In the genomic region with DNA sequence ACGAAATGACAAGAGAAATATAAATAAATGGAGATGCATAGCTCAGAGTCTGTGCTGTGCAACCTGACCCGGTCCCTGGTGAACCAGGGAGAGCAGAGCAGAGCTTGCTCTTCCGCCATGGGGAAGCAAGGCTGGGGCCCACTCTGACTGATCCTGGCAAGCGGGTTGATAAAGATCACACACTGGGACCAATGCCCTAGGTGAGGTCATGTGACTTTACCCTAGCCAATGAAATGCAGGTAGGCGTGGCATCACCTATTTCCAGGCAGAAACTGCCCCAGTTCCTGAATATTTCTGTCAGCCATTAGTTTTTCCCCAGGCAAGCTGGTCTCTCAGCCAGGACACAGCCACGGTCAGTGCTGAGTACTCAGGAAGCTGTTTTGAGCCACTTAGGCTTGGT, we compare ENCODE assay signal across 10 mouse cellular contexts. TPM values are rescaled to one million over a fixed set of nuclear protein-coding genes. Genes with fewer than 3 reads are reported as not detected.
DNase-seq lines count a peak whose midpoint lies in the region; ATAC-seq and TF ChIP-seq lines count a peak whose summit lies in the region.
"Had no signal": no experiment of that assay in that cellular context is flagged by ENCODE, and none has a peak within 500 bp of the region (broad histone marks: within the 10 kb centered on the region; RNA-seq: fewer than 3 reads in every experiment).

No protein-coding gene starts in this region.

- H3K9me3 ChIP-seq in kidney, postnatal 0 days (replicated peaks; ENCODE audit: low read length), result no peaks in the 10 kb centered on the region
- H3K9me3 ChIP-seq in stomach, embryonic 15.5 days, result no peaks in the 10 kb centered on the region
- H3K9me3 ChIP-seq in forebrain, embryonic 15.5 days, result no peaks in the 10 kb centered on the region

- no peaks in the 10 kb centered on the region for H3K27me3 ChIP-seq in kidney, postnatal 0 days (ENCODE audit: insufficient read depth, low read length)
- H3K27me3 ChIP-seq in stomach, embryonic 15.5 days (replicated peaks), result no peaks in the 10 kb centered on the region
- H3K27me3 ChIP-seq in forebrain, embryonic 15.5 days, result no peaks in the 10 kb centered on the region

- WGBS in kidney, postnatal 0 days, result 45% methylated on average over 6 of the region's 6 CpGs
- 29% methylated on average over 6 of the region's 6 CpGs for WGBS in stomach, embryonic 15.5 days
- WGBS in forebrain, embryonic 15.5 days, result 51% methylated on average over 6 of the region's 6 CpGs

- TF ChIP-seq CTCF in kidney, postnatal 0 days (IDR thresholded peaks at IDR 0.05; ENCODE audit: low read depth), result no peak

- no peak overlapping the region for H3K9ac ChIP-seq in kidney, postnatal 0 days (ENCODE audit: low read depth, low read length)
- H3K9ac ChIP-seq in stomach, embryonic 15.5 days, result no peak overlapping the region
- H3K9ac ChIP-seq in forebrain, embryonic 15.5 days (replicated peaks), result no peak overlapping the region

- peaks cover 33% of the 10 kb centered on the region for H3K4me1 ChIP-seq in kidney, postnatal 0 days (replicated peaks; ENCODE audit: insufficient read depth, low read length)
- H3K4me1 ChIP-seq in stomach, embryonic 15.5 days, result peaks cover 54% of the 10 kb centered on the region
- peaks cover 29% of the 10 kb centered on the region for H3K4me1 ChIP-seq in forebrain, embryonic 15.5 days

- H3K4me2 ChIP-seq in kidney, postnatal 0 days (ENCODE audit: low read length), result no peak overlapping the region
- no peak overlapping the region for H3K4me2 ChIP-seq in stomach, embryonic 15.5 days
- H3K4me2 ChIP-seq in forebrain, embryonic 15.5 days (replicated peaks), result no peak overlapping the region

- H3K4me3 ChIP-seq in kidney, postnatal 0 days (replicated peaks; ENCODE audit: low read depth, low read length), result no peak overlapping the region
- no peak overlapping the region for H3K4me3 ChIP-seq in stomach, embryonic 15.5 days (replicated peaks)
- no peak overlapping the region for H3K4me3 ChIP-seq in forebrain, embryonic 15.5 days

- DNase-seq in lung, postnatal 36 days, result peak; percentile 42
- no peak for DNase-seq in lung, postnatal 4 days
- DNase-seq in kidney, postnatal 0 days (ENCODE audit: low spot score), result peak; percentile 56
- no peak for DNase-seq in adrenal gland, adult 18-20 months (ENCODE audit: low spot score in 2 of 2)
- DNase-seq: gastrocnemius, postnatal 10 days had no signal

- peak; percentile 26 for ATAC-seq in common myeloid progenitor, adult 5-6 weeks (replicated peaks; ENCODE audit: low read depth, poor library complexity, severe bottlenecking)
- ATAC-seq in kidney, postnatal 0 days (replicated peaks; ENCODE audit: low FRiP score, low read depth), result peak; percentile 48; the same call in 1 of the 2 replicates
- ATAC-seq in stomach, embryonic 15.5 days (ENCODE audit: insufficient read depth, low FRiP score, low read depth), result peak; percentile 63
- ATAC-seq in forebrain, embryonic 15.5 days (replicated peaks), result no peak

- no peaks in the 10 kb centered on the region for H3K36me3 ChIP-seq in kidney, postnatal 0 days (ENCODE audit: insufficient read depth, low read length)
- H3K36me3 ChIP-seq in stomach, embryonic 15.5 days, result no peaks in the 10 kb centered on the region
- H3K36me3 ChIP-seq in forebrain, embryonic 15.5 days, result no peaks in the 10 kb centered on the region

- H3K27ac ChIP-seq in kidney, postnatal 0 days, result no peak overlapping the region
- H3K27ac ChIP-seq in stomach, embryonic 15.5 days, result peak overlapping the region; percentile 6; the same call in 1 of the 2 replicates
- H3K27ac ChIP-seq in forebrain, embryonic 15.5 days (replicated peaks), result no peak overlapping the region

RNA-seq across cellular contexts. Expression of a gene that starts 37.3 kb away (rescaled TPM):
- total RNA-seq in common myeloid progenitor, adult 5-6 weeks (2017), result not detected in 2 replicates
- polyA plus RNA-seq in kidney, postnatal 0 days (2015; fragmentation: Nextera tagmentation; extraction: Ambion mirVana), result 0.71 and 1.1 TPM in 2 replicates
- polyA plus RNA-seq in stomach, embryonic 15.5 days (2015; fragmentation: Nextera tagmentation; extraction: Ambion mirVana), result 1.1 and 1.2 TPM in 2 replicates
- 1 to 10 TPM in 1 of 2 experiments, under 1 TPM in 1; 0.50 to 1.3 TPM for total RNA-seq in adrenal gland, adult 18-20 months (2021)
- 0.73 and 0.80 TPM in 2 replicates for polyA plus RNA-seq in forebrain, embryonic 15.5 days (2015; fragmentation: Nextera tagmentation; extraction: Ambion mirVana)

RNA-seq across cellular contexts. Expression of a gene that starts 48.8 kb away (rescaled TPM):
- total RNA-seq in common myeloid progenitor, adult 5-6 weeks (2017), result not detected in 2 replicates
- polyA plus RNA-seq in kidney, postnatal 0 days (2015; fragmentation: Nextera tagmentation; extraction: Ambion mirVana), result not detected in 2 replicates
- polyA plus RNA-seq in stomach, embryonic 15.5 days (2015; fragmentation: Nextera tagmentation; extraction: Ambion mirVana), result not detected in 2 replicates
- total RNA-seq in adrenal gland, adult 18-20 months (2021), result not detected
- polyA plus RNA-seq in forebrain, embryonic 15.5 days (2015; fragmentation: Nextera tagmentation; extraction: Ambion mirVana), result not detected in 2 replicates
- total RNA-seq: gastrocnemius, postnatal 10 days; layer of hippocampus, adult 8-10 months had no signal
- polyA plus RNA-seq: brain, embryonic 14.5 days had no signal

Comparison
In these comparisons a context has a peak if more than half of its experiments do, and no peak if none do; other contexts are left out.
1. DNase-seq: peak in lung, postnatal 36 days (single experiment) and kidney, postnatal 0 days (single experiment); none in lung, postnatal 4 days (0 of 2) and adrenal gland, adult 18-20 months (0 of 2).